ENCODE assay signal across 11 mouse cellular contexts in the genomic region with DNA sequence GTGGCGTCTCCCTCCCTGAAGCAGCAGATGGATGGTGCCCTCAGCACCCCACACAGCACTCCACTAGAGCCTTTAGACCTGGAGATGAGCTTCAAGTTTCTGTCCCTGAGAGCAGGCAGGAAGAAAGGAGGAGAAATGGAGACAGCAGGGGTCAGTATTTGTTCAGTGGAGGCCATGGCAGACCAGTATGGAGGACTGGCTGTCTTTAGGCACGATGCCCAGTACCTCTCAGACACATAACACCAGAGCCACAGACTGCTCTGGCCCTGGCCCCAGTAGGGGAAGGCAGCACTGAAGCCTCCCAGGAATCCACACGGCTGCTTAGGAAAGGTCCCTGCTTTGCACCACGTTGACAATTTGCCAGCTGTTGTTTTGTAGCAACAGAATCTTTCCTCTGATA.
DNase-seq lines count a peak whose midpoint lies in the region; ATAC-seq and TF ChIP-seq lines count a peak whose summit lies in the region.
"Had no signal": no experiment of that assay in that cellular context is flagged by ENCODE, and none has a peak within 500 bp of the region (broad histone marks: within the 10 kb centered on the region; RNA-seq: fewer than 3 reads in every experiment).

No protein-coding gene starts in this region.

- no peak overlapping the region for H3K4me3 ChIP-seq in intestine, postnatal 0 days (ENCODE audit: low read depth, low read length)
- no peak overlapping the region for H3K4me3 ChIP-seq in intestine, embryonic 16.5 days (ENCODE audit: low read length)
- H3K4me3 ChIP-seq in embryonic facial prominence, embryonic 15.5 days (replicated peaks): no peak overlapping the region
- H3K4me3 ChIP-seq: forebrain, embryonic 13.5 days; neural tube, embryonic 12.5 days had no signal

- no peak overlapping the region for H3K9ac ChIP-seq in intestine, postnatal 0 days (ENCODE audit: low read depth, low read length)
- H3K9ac ChIP-seq in intestine, embryonic 16.5 days (ENCODE audit: low read depth, low read length): no peak overlapping the region
- H3K9ac ChIP-seq in embryonic facial prominence, embryonic 15.5 days: no peak overlapping the region
- H3K9ac ChIP-seq: forebrain, embryonic 13.5 days; neural tube, embryonic 12.5 days had no signal

- H3K9me3 ChIP-seq in intestine, postnatal 0 days (ENCODE audit: control insufficient read depth): no peaks in the 10 kb centered on the region
- H3K9me3 ChIP-seq in intestine, embryonic 16.5 days (ENCODE audit: control insufficient read depth, low read length): no peaks in the 10 kb centered on the region
- H3K9me3 ChIP-seq in embryonic facial prominence, embryonic 15.5 days (replicated peaks): no peaks in the 10 kb centered on the region
- H3K9me3 ChIP-seq: forebrain, embryonic 13.5 days; neural tube, embryonic 12.5 days had no signal

- H3K4me2 ChIP-seq in intestine, postnatal 0 days (replicated peaks; ENCODE audit: low read depth): no peak overlapping the region
- no peak overlapping the region for H3K4me2 ChIP-seq in intestine, embryonic 16.5 days (ENCODE audit: low read depth, low read length)
- no peak overlapping the region for H3K4me2 ChIP-seq in embryonic facial prominence, embryonic 15.5 days (replicated peaks)
- H3K4me2 ChIP-seq: forebrain, embryonic 13.5 days; neural tube, embryonic 12.5 days had no signal

- H3K4me1 ChIP-seq in intestine, postnatal 0 days (replicated peaks; ENCODE audit: control insufficient read depth, insufficient read depth, low read length): no peaks in the 10 kb centered on the region
- H3K4me1 ChIP-seq in intestine, embryonic 16.5 days (ENCODE audit: control insufficient read depth, insufficient read depth, low read length): no peaks in the 10 kb centered on the region
- peaks cover 9% of the 10 kb centered on the region; the same call in 1 of the 2 replicates for H3K4me1 ChIP-seq in embryonic facial prominence, embryonic 15.5 days
- H3K4me1 ChIP-seq: forebrain, embryonic 13.5 days; neural tube, embryonic 12.5 days had no signal

- no peak for ATAC-seq in intestine, postnatal 0 days
- no peak for ATAC-seq in intestine, embryonic 16.5 days
- ATAC-seq in embryonic facial prominence, embryonic 15.5 days (ENCODE audit: insufficient number of reproducible peaks, low FRiP score, low TSS enrichment, low read depth): peak; percentile 63; the same call in 1 of the 2 replicates
- no peak for ATAC-seq in granulocyte monocyte progenitor cell, adult 5-6 weeks (replicated peaks; ENCODE audit: poor library complexity, severe bottlenecking)
- ATAC-seq: forebrain, embryonic 13.5 days had no signal

- no peak overlapping the region for H3K27ac ChIP-seq in intestine, postnatal 0 days (ENCODE audit: low read depth, low read length)
- no peak overlapping the region for H3K27ac ChIP-seq in intestine, embryonic 16.5 days (ENCODE audit: low read length)
- H3K27ac ChIP-seq in embryonic facial prominence, embryonic 15.5 days (replicated peaks): no peak overlapping the region
- H3K27ac ChIP-seq: forebrain, embryonic 13.5 days; neural tube, embryonic 12.5 days had no signal

- intact Hi-C loops in heart, postnatal 36 days (cut with DNase I): loop anchor here (2.0 kb wide), 1 partner anchor 227 kb away; no protein-coding TSS in a partner anchor

- peak; percentile 62 for TF ChIP-seq CTCF in intestine, postnatal 0 days (IDR thresholded peaks at IDR 0.05; ENCODE audit: low read depth)

- 46% methylated on average over 4 of the region's 4 CpGs for WGBS in intestine, postnatal 0 days
- WGBS in intestine, embryonic 16.5 days: 44% methylated on average over 4 of the region's 4 CpGs
- WGBS in embryonic facial prominence, embryonic 15.5 days: 54% methylated on average over 4 of the region's 4 CpGs

- H3K36me3 ChIP-seq in intestine, postnatal 0 days (ENCODE audit: control insufficient read depth, insufficient read depth): no peaks in the 10 kb centered on the region
- no peaks in the 10 kb centered on the region for H3K36me3 ChIP-seq in intestine, embryonic 16.5 days (ENCODE audit: control insufficient read depth, insufficient read depth, low read length)
- no peaks in the 10 kb centered on the region for H3K36me3 ChIP-seq in embryonic facial prominence, embryonic 15.5 days
- H3K36me3 ChIP-seq: G1E; neural tube, embryonic 12.5 days had no signal

- no peaks in the 10 kb centered on the region for H3K27me3 ChIP-seq in intestine, postnatal 0 days (replicated peaks; ENCODE audit: control insufficient read depth, insufficient read depth, low read length)
- H3K27me3 ChIP-seq in intestine, embryonic 16.5 days (replicated peaks; ENCODE audit: control insufficient read depth, insufficient read depth, low read length): no peaks in the 10 kb centered on the region
- H3K27me3 ChIP-seq in embryonic facial prominence, embryonic 15.5 days: no peaks in the 10 kb centered on the region
- H3K27me3 ChIP-seq: forebrain, embryonic 13.5 days; neural tube, embryonic 12.5 days had no signal

- peak; percentile 53 for DNase-seq in 3T3-L1 (ENCODE audit: low read depth, low spot score)
- peak; percentile 42 to 49 for DNase-seq in heart, postnatal 36 days
- no peak for DNase-seq in right cerebral cortex, adult 18-20 months
- no peak for DNase-seq in natural killer cell, adult 2 months (ENCODE audit: low spot score in 2 of 2)

Comparison
In these comparisons a context has a peak if more than half of its experiments do, and no peak if none do; other contexts are left out.
1. DNase-seq: peak in 3T3-L1 (single experiment) and heart, postnatal 36 days (2 of 2); none in right cerebral cortex, adult 18-20 months (single experiment) and natural killer cell, adult 2 months (0 of 2).